Mouse (Mus musculus) ES-Bruce4 (cell line): ENCODE measurements around the gene Ankrd60. TPM values are rescaled to one million over a fixed set of nuclear protein-coding genes. Genes with fewer than 3 reads are reported as not detected.

Experiments used
- H3K27ac ChIP-seq: 2 replicates; pipeline ENCODE4 v1.5.1; 2012; ENCODE audit warnings: low read length, inconsistent platforms; ENCODE audit not compliant: insufficient read depth
- H3K27me3 ChIP-seq: 2 replicates; pipeline ENCODE4 v1.6.1; 2012; ENCODE audit warnings: mild to moderate bottlenecking, low read length, inconsistent platforms; ENCODE audit not compliant: control insufficient read depth, poor library complexity, insufficient read depth, severe bottlenecking
- H3K36me3 ChIP-seq: 2 replicates; pipeline ENCODE4 v1.6.1; 2012; ENCODE audit warnings: inconsistent platforms, mild to moderate bottlenecking, low read length, moderate library complexity; ENCODE audit not compliant: control insufficient read depth, poor library complexity, insufficient read depth, severe bottlenecking
- H3K4me1 ChIP-seq: one replicate; pipeline ENCODE4 v1.8.1; 2011; ENCODE audit warnings: low read length; ENCODE audit not compliant: control insufficient read depth, insufficient read depth
- H3K4me3 ChIP-seq: 2 replicates; pipeline ENCODE4 v1.5.1; 2011; ENCODE audit warnings: low read depth, mild to moderate bottlenecking, low read length
- H3K9ac ChIP-seq: 2 replicates; pipeline ENCODE4 v1.6.1; 2012; ENCODE audit warnings: low read depth, mild to moderate bottlenecking, inconsistent platforms; ENCODE audit not compliant: poor library complexity, severe bottlenecking
- H3K9me3 ChIP-seq: replicated peaks from 2 replicates; pipeline ENCODE4 v1.6.1; 2012; ENCODE audit warnings: mild to moderate bottlenecking, low read length, inconsistent platforms; ENCODE audit not compliant: control insufficient read depth, poor library complexity, insufficient read depth, severe bottlenecking
- CTCF ChIP-seq: IDR thresholded peaks from one replicate; pipeline ENCODE4 v1.8.1; 2011; ENCODE audit warnings: low read depth, low read length
- EP300 ChIP-seq: IDR thresholded peaks from 2 replicates; pipeline ENCODE4 v1.6.1; 2011; ENCODE audit warnings: low read depth, low read length; ENCODE audit not compliant: insufficient read depth
- POLR2A ChIP-seq: IDR thresholded peaks from one replicate; pipeline ENCODE4 v1.8.1; 2011; ENCODE audit warnings: low read length; ENCODE audit not compliant: insufficient read depth
- polyA plus RNA-seq: library from polyadenylated mRNA; stranded (reverse); fragments of >200 nt; gene quantifications from 2 replicates; pipeline ENCODE4 v1.2.4, GENCODE M21; 2011; ENCODE audit warnings: low read depth; ENCODE audit not compliant: missing spikeins, insufficient read depth, insufficient read length

Gene Ankrd60
- polyA plus RNA-seq, 1 experiment, result not detected

- Histone ChIP-seq H3K9me3 (no peaks in the 10 kb centered on the region), H3K4me1 (no peaks in the 10 kb centered on the region), H3K27ac (no peak overlapping the region), H3K36me3 (no peaks in the 10 kb centered on the region), H3K9ac (peak overlapping the region; percentile 15), H3K4me3 (peak overlapping the region; percentile 52), H3K27me3 (peaks cover 7% of the 10 kb centered on the region)
- no peak for TF ChIP-seq EP300
- TF ChIP-seq CTCF, result peak; percentile 65
- no peak for TF ChIP-seq POLR2A
Measured at GRCm38 (mm10) chr2:173586118-173586968, 8.2 kb upstream of the Ankrd60 start.

DNA sequence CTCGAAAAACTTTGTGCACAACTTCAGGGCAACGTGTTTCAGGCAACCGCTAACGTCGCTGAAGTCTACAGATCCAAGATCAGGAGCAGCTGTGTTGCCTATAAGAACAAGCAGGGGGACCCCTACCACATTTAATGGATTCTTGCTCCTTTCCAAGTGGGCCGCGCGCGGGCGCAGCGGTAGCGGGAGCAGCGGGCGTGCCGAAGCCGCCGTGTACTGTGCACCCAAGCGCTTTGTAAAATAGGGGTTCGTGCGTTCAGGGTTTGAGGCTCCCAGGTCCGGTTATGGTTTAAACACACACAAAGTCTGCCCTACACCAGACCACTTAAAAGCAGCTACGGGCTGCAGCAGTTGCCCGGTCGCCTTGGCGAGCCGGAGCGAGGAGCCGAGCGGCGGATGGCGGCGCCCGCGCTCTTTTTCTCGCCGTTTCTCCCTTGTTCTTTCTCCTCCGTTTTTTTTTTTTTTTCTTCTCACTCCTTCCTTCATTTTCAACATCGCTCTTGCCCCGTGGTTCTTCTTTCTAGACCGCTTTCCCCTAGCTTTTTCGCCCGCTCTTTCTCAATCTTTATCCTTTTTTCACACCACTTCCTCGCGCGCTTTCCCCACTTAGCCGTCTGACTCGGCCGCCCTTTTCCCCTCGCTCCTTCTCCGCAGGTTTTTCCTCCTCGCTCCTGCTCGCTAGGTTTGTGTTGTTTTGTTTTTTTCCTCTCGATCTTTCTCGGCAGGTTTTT lies 7.4 kb upstream of the Ankrd60 start:
- H3K4me3 ChIP-seq, result peak overlapping the region; percentile 52
- no peak for TF ChIP-seq EP300
- peak; percentile 13 for TF ChIP-seq CTCF
- no peak for TF ChIP-seq POLR2A
- no peaks in the 10 kb centered on the region for H3K4me1 ChIP-seq
- no peak overlapping the region for H3K27ac ChIP-seq
- H3K9ac ChIP-seq, result peak overlapping the region; percentile 15
- peaks cover 7% of the 10 kb centered on the region for H3K27me3 ChIP-seq
- H3K9me3 ChIP-seq, result no peaks in the 10 kb centered on the region
- H3K36me3 ChIP-seq, result no peaks in the 10 kb centered on the region

DNA sequence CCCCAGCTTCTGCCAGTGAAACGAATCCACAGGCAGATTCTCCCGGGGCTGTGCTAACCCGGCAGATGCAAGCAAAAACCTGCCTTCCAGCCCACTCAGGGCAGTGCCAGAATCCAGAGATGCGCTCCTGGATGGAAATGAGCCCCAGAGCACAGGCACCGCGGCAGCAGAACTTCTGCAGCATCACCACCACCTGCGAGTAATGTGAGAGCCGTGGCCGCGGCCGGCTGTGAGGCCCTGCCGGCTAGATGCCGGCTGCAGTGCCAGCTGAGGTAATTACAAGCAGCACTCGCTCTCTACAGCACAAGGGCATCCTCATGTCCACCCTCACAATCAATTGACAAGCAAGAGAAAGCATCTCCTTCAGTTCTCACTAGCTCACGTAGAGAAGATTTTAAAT lies 6.2 kb upstream of the Ankrd60 start:
- no peak for TF ChIP-seq EP300
- no peak for TF ChIP-seq CTCF
- TF ChIP-seq POLR2A, result no peak
- H3K36me3 ChIP-seq, result no peaks in the 10 kb centered on the region
- no peaks in the 10 kb centered on the region for H3K9me3 ChIP-seq
- H3K4me3 ChIP-seq, result no peak overlapping the region
- H3K27ac ChIP-seq, result no peak overlapping the region
- no peak overlapping the region for H3K9ac ChIP-seq
- peaks cover 7% of the 10 kb centered on the region for H3K27me3 ChIP-seq
- H3K4me1 ChIP-seq, result no peaks in the 10 kb centered on the region

DNA sequence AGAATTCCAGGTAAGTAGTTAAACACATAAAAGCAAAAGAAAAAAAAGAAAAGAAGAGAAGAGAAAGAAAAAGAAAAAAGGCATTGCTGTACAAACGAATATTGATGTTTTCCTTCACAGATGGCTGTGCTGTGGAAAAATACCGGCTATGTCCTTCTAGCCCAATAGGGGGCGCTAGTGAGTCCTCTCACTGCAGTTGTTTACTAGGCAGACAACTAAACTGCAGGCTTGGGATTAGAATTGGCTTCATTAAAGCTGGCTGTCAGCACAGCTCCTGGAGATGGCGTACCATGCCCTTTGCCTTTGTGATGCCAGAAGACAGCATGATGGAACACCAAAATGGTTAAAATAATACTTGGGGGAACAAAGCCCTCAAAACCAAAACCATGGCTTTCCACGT lies 5.3 kb upstream of the Ankrd60 start:
- no peak overlapping the region for H3K27ac ChIP-seq
- H3K27me3 ChIP-seq, result peaks cover 7% of the 10 kb centered on the region
- H3K9ac ChIP-seq, result no peak overlapping the region
- H3K36me3 ChIP-seq, result no peaks in the 10 kb centered on the region
- no peaks in the 10 kb centered on the region for H3K9me3 ChIP-seq
- TF ChIP-seq EP300 (no peak), CTCF (peak; percentile 34)
- H3K4me1 ChIP-seq, result no peaks in the 10 kb centered on the region
- H3K4me3 ChIP-seq, result no peak overlapping the region

GRCm38 (mm10) chr2:173582903-173583302 lies 4.7 kb upstream of the Ankrd60 start:
- no peak overlapping the region for H3K9ac ChIP-seq
- no peak overlapping the region for H3K27ac ChIP-seq
- H3K9me3 ChIP-seq, result no peaks in the 10 kb centered on the region
- no peaks in the 10 kb centered on the region for H3K4me1 ChIP-seq
- H3K36me3 ChIP-seq, result no peaks in the 10 kb centered on the region
- no peak for TF ChIP-seq POLR2A
- TF ChIP-seq EP300, result no peak
- no peak for TF ChIP-seq CTCF
- H3K27me3 ChIP-seq, result peaks cover 7% of the 10 kb centered on the region
- H3K4me3 ChIP-seq, result no peak overlapping the region

- H3K4me3 ChIP-seq, result no peak overlapping the region
- no peak overlapping the region for H3K27ac ChIP-seq
- no peaks in the 10 kb centered on the region for H3K4me1 ChIP-seq
- H3K27me3 ChIP-seq, result peaks cover 4% of the 10 kb centered on the region
- TF ChIP-seq POLR2A (no peak), EP300 (no peak), CTCF (no peak)
- no peaks in the 10 kb centered on the region for H3K36me3 ChIP-seq
- no peak overlapping the region for H3K9ac ChIP-seq
- no peaks in the 10 kb centered on the region for H3K9me3 ChIP-seq
Measured at GRCm38 (mm10) chr2:173581096-173581495, 2.9 kb upstream of the Ankrd60 start.
